Mouse (Mus musculus) lung, postnatal 0 days (tissue): ENCODE measurements at regions not wholly inside any gene's neighbourhood (a gene's known extent, or its start where the extent isn't known, plus 50 kb on each side); places are given as distances from the start of the nearest gene placed in this dataset.

Source experiments
- CTCF ChIP-seq: IDR thresholded peaks from 2 replicates; pipeline ENCODE4 v1.5.1; 2016; ENCODE audit warnings: antibody characterized with exemption, mild to moderate bottlenecking
- EP300 ChIP-seq: IDR thresholded peaks from 2 replicates; pipeline ENCODE4 v1.6.1; 2016; ENCODE audit warnings: antibody characterized with exemption, mild to moderate bottlenecking, control low read depth

GRCm38 (mm10) chr5:54419811-54420470 lies 421.6 kb downstream of the Stim2 start:
- TF ChIP-seq CTCF (no peak), EP300 (no peak)
